Mouse (Mus musculus) heart, postnatal 36 days (tissue): Measurements from ENCODE around the gene Oosp1. TPM values are rescaled to one million over a fixed set of nuclear protein-coding genes. Genes with fewer than 3 reads are reported as not detected.

ENCODE experiments used
- DNase-seq, 2 experiments: peaks; one replicate each; pipeline ENCODE4 v3.0.0; 2021 to 2022
- intact Hi-C: fragments of 180-260 bp; cut with DNase I; formaldehyde crosslinking; loops from one replicate; pipeline ENCODE4 v1.15.1; 2025
- total RNA-seq, 2 experiments: library from RNA; stranded (reverse); gene quantifications; 2 replicates each; pipeline ENCODE4 v1.2.3; 2021

The Oosp1 gene
- total RNA-seq, 2 experiments from 2014 or later: not detected

DNA sequence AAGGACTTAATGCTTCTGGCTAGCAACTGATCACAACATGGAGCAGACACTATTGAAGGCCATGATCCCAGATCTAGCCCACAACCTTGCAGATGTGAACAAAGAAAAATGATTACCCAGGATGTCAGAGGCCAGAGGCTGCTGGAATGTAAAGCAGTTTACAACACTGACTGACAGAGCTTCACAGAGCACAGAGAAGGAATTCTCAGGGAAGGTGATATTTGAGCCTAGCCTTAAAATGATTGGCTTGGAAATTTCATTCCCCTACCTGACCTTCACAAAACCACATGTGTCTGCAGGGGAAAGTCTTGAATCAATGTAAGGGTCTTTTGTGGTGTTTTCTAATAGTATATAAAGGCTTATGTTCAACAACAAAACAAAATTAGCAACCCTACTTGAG is 66.2 kb downstream of the Oosp1 start:
- DNase-seq: no peak
- intact Hi-C loops: no loop called here

DNA sequence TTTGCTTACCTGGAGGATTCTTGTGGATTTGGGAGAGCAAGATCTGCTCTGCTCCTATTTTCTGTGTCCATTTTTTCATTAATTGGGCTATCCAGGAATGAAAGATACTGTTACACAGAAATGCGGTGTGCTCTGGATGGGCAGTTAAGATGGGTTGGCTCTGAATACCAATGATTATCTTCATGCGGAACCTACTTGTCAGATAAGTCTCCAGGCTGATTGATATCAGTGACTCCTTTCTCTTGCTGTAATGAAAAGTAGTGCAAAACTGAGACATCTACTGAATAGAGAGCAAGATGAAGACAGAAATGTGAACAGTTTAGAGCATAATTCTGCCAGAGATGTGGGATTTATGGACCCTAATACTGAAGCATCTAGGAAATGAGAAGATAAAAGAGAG is 67.4 kb downstream of the Oosp1 start, which contains the start of gene Ms4a2:
TSS of gene Ms4a2 (minus strand) at position 169 of the 400 bp plus-strand sequence.
- DNase-seq: no peak
- intact Hi-C loops: no loop called here

DNA sequence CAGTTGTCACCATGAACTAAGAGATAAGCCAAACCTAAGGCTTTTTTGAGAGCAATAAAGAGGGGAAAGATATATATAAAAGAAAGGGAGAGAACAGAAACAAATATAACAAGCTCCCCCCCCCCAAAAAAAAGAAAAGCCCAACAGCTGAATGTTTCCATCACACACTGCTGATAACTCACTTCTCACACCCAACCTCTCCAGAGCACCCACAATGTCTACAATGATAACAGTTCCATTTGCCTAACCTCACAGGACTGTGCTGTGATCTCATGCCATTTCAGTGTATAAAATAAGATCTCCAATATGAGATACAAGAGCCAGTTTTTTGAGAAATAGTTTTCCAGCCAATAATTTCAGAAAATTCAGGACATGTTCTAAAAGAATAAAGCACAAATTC is 73.0 kb downstream of the Oosp1 start:
- intact Hi-C loops: no loop called here

More for the DNA sequence above, 73.0 kb downstream of the Oosp1 start:
- DNase-seq: no peak

Other genes starting within 250 kb of the Oosp1 start
- under 1 TPM; 0.70 to 1.00 TPM for gene Ms4a4b, start 247.6 kb downstream of the Oosp1 start, total RNA-seq
- gene Ms4a6c, start 221.8 kb downstream of the Oosp1 start, total RNA-seq: 10 to 100 TPM in 1 of 2 experiments, 1 to 10 TPM in 1; 6.3 to 15.1 TPM
- 1 to 10 TPM in 1 of 2 experiments, not detected in 1; 1.1 TPM for gene Gm8369, start 205.2 kb downstream of the Oosp1 start, total RNA-seq
- 1 to 10 TPM; 4.4 to 9.1 TPM for gene Ms4a6b, start 174.6 kb downstream of the Oosp1 start, total RNA-seq
- gene Ms4a4d, start 154.3 kb downstream of the Oosp1 start, total RNA-seq: 1 to 10 TPM; 8.0 to 9.5 TPM
- 1 to 10 TPM; 1.8 to 5.7 TPM for gene Ms4a6d, start 86.3 kb downstream of the Oosp1 start, total RNA-seq
- not detected for gene Ms4a2, start 67.4 kb downstream of the Oosp1 start, total RNA-seq
- gene Ms4a3, start 50.3 kb downstream of the Oosp1 start, total RNA-seq: not detected
- not detected for gene Oosp2, start 30.6 kb downstream of the Oosp1 start, total RNA-seq
- not detected for gene Oosp3, start 5.9 kb upstream of the Oosp1 start, total RNA-seq
- gene Gif, start 56.4 kb upstream of the Oosp1 start, total RNA-seq: not detected
- gene Mrpl16, start 79.2 kb upstream of the Oosp1 start, total RNA-seq: 100 to 1,000 TPM; 102 to 104 TPM
- 1 to 10 TPM; 4.5 to 5.7 TPM for gene Stx3, start 128.3 kb upstream of the Oosp1 start, total RNA-seq
- not detected for gene Olfr1417, start 148.1 kb upstream of the Oosp1 start, total RNA-seq
- not detected for gene Olfr1418, start 169.9 kb upstream of the Oosp1 start, total RNA-seq
- not detected for gene Olfr1419, start 184.0 kb upstream of the Oosp1 start, total RNA-seq
- not detected for gene Olfr1420, start 195.4 kb upstream of the Oosp1 start, total RNA-seq
- gene Patl1, start 221.2 kb upstream of the Oosp1 start, total RNA-seq: 10 to 100 TPM; 26.3 to 27.3 TPM